Mouse (Mus musculus): Measurements from ENCODE around the gene Mrps18c.

DNA sequence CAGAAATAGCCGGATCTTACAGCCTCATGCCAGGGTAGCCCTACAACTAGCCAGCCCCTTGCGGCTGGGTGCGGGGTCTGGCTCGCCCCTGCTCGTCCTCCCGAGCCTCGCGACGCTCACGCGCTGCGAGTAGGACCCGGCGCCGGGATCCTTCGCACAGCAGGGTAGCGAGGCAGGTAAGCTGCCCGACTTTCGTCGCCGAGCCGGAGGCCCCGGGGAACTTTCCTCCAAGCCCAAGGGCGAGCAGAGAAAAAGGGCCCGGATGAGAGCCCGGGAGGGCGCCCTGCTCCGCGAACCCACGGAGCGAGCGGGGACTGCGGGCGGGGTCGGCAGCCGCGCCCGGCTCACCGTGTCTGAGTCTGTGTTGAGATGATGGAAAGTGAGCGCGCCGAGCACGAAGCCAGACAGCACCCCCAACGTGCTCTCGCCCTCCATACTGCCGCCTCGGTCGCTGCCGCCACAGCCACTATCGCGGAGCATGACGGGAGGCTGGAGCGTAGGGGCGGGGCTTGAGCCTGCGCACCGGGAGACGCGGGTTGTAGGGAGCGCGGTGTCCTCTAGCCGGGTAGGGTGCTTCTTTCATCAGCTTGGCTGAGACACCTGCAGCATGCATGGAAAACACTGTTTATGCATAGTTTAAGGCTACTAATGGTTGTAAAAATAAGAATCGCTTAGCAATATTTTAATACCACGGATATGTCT is 22.2 kb downstream of the Mrps18c start, which contains the start of gene Abraxas1:
- TF ChIP-seq CTCF (IDR thresholded peaks at IDR 0.05; ENCODE audit: extremely low read depth, insufficient read depth, low read length) (no peak), POLR2A (IDR thresholded peaks at IDR 0.05; ENCODE audit: extremely low read depth, insufficient read depth, low read length) (peak; percentile 78)

All from cortical plate, adult 2 months (tissue).